ENCODE assay signal across 9 mouse cellular contexts in the genomic region with DNA sequence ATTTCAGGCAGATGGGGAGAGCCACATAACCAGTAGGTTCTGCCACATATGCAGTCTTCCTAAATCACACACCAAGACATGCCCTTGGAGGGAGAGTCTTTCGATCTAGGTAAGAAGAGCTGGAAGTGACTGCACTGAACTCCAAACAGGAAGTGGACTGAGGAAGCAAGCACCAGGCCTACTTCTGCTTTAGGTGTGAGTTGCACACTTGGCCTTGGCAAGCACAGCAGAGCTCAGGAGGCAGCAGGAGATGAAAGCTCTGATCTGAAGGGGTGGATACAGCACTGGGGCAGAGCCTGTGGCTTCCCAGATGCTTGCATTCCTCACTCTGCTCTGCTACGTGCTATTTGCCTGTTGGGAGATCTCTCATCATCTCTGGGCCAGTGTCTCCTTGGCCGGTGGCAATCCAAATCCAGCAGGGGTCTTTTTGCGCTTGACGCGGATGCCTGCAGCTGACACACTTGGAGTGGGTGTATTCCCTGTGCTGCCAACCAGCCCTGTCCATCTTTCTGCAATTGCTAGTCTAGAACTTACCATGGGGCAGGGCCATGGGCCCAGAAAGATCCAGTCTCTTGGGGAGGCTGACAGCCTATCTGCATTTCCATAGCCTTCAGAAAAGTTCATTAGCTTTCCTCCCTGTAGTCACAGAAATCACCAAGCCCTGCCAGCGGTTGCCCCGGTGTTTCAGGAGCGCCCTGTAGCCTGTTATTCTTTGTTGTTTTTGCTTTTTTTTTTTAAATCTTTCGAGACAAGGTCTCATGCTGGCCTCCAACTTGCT. TPM values are rescaled to one million over a fixed set of nuclear protein-coding genes. Genes with fewer than 3 reads are reported as not detected.
DNase-seq lines count a peak whose midpoint lies in the region; ATAC-seq lines count a peak whose summit lies in the region.
"Had no signal": no experiment of that assay in that cellular context is flagged by ENCODE, and none has a peak within 500 bp of the region (broad histone marks: within the 10 kb centered on the region; RNA-seq: fewer than 3 reads in every experiment).

No protein-coding gene starts in this region.

- H3K9me3 ChIP-seq in forebrain, embryonic 10.5 days = no peaks in the 10 kb centered on the region
- H3K9me3 ChIP-seq in forebrain, embryonic 12.5 days = no peaks in the 10 kb centered on the region
- H3K9me3 ChIP-seq in limb, embryonic 15.5 days = no peaks in the 10 kb centered on the region
- H3K9me3 ChIP-seq in stomach, embryonic 14.5 days (ENCODE audit: control insufficient read depth, low read depth, low read length) = no peaks in the 10 kb centered on the region
- H3K9me3 ChIP-seq in kidney, embryonic 14.5 days (ENCODE audit: control insufficient read depth, low read length) = no peaks in the 10 kb centered on the region
- no peaks in the 10 kb centered on the region for H3K9me3 ChIP-seq in forebrain, embryonic 13.5 days (replicated peaks)

- 81% methylated on average over 10 of the region's 10 CpGs for WGBS in forebrain, embryonic 10.5 days
- WGBS in forebrain, embryonic 12.5 days = 79% methylated on average over 10 of the region's 10 CpGs
- WGBS in limb, embryonic 15.5 days = 74% methylated on average over 10 of the region's 10 CpGs
- 77% methylated on average over 10 of the region's 10 CpGs for WGBS in stomach, embryonic 14.5 days
- WGBS in kidney, embryonic 14.5 days = 72% methylated on average over 10 of the region's 10 CpGs
- WGBS in forebrain, embryonic 13.5 days = 75% methylated on average over 10 of the region's 10 CpGs

- no peak overlapping the region for H3K4me3 ChIP-seq in forebrain, embryonic 10.5 days
- no peak overlapping the region for H3K4me3 ChIP-seq in forebrain, embryonic 12.5 days (replicated peaks)
- no peak overlapping the region for H3K4me3 ChIP-seq in limb, embryonic 15.5 days
- H3K4me3 ChIP-seq in stomach, embryonic 14.5 days (ENCODE audit: low read depth, low read length) = no peak overlapping the region
- no peak overlapping the region for H3K4me3 ChIP-seq in kidney, embryonic 14.5 days (ENCODE audit: low read length)
- H3K4me3 ChIP-seq in forebrain, embryonic 13.5 days = no peak overlapping the region

- H3K36me3 ChIP-seq in forebrain, embryonic 10.5 days (replicated peaks) = no peaks in the 10 kb centered on the region
- no peaks in the 10 kb centered on the region for H3K36me3 ChIP-seq in forebrain, embryonic 12.5 days (replicated peaks)
- no peaks in the 10 kb centered on the region for H3K36me3 ChIP-seq in limb, embryonic 15.5 days
- no peaks in the 10 kb centered on the region for H3K36me3 ChIP-seq in stomach, embryonic 14.5 days (ENCODE audit: control insufficient read depth, insufficient read depth, low read length)
- no peaks in the 10 kb centered on the region for H3K36me3 ChIP-seq in kidney, embryonic 14.5 days (ENCODE audit: control insufficient read depth, insufficient read depth, low read length)
- no peaks in the 10 kb centered on the region for H3K36me3 ChIP-seq in forebrain, embryonic 13.5 days (ENCODE audit: poor library complexity, severe bottlenecking)

- H3K27ac ChIP-seq in forebrain, embryonic 10.5 days = peak overlapping the region; percentile 25; the same call in 1 of the 2 replicates
- H3K27ac ChIP-seq in forebrain, embryonic 12.5 days = no peak overlapping the region
- peak overlapping the region; percentile 74 for H3K27ac ChIP-seq in limb, embryonic 15.5 days
- peak overlapping the region; percentile 23; the same call in 1 of the 2 replicates for H3K27ac ChIP-seq in stomach, embryonic 14.5 days (ENCODE audit: low read length)
- no peak overlapping the region for H3K27ac ChIP-seq in kidney, embryonic 14.5 days (ENCODE audit: low read depth, low read length)
- H3K27ac ChIP-seq in forebrain, embryonic 13.5 days = no peak overlapping the region

- peaks cover 45% of the 10 kb centered on the region for H3K4me1 ChIP-seq in forebrain, embryonic 10.5 days
- H3K4me1 ChIP-seq in forebrain, embryonic 12.5 days = peaks cover 18% of the 10 kb centered on the region
- H3K4me1 ChIP-seq in limb, embryonic 15.5 days = peaks cover 46% of the 10 kb centered on the region
- peaks cover 28% of the 10 kb centered on the region; the same call in 1 of the 2 replicates for H3K4me1 ChIP-seq in stomach, embryonic 14.5 days (ENCODE audit: control insufficient read depth, insufficient read depth, low read length)
- peaks cover 8% of the 10 kb centered on the region; the same call in 1 of the 2 replicates for H3K4me1 ChIP-seq in kidney, embryonic 14.5 days (ENCODE audit: control insufficient read depth, insufficient read depth, low read length)
- H3K4me1 ChIP-seq in forebrain, embryonic 13.5 days = peaks cover 19% of the 10 kb centered on the region

- no peak overlapping the region for H3K9ac ChIP-seq in forebrain, embryonic 12.5 days
- no peak overlapping the region for H3K9ac ChIP-seq in limb, embryonic 15.5 days
- H3K9ac ChIP-seq in stomach, embryonic 14.5 days (replicated peaks; ENCODE audit: low read depth, low read length) = no peak overlapping the region
- H3K9ac ChIP-seq in kidney, embryonic 14.5 days (ENCODE audit: low read depth, low read length) = no peak overlapping the region
- H3K9ac ChIP-seq in forebrain, embryonic 13.5 days = no peak overlapping the region

- no peaks in the 10 kb centered on the region for H3K27me3 ChIP-seq in forebrain, embryonic 10.5 days (ENCODE audit: poor library complexity, severe bottlenecking)
- no peaks in the 10 kb centered on the region for H3K27me3 ChIP-seq in forebrain, embryonic 12.5 days
- H3K27me3 ChIP-seq in limb, embryonic 15.5 days = no peaks in the 10 kb centered on the region
- H3K27me3 ChIP-seq in stomach, embryonic 14.5 days (ENCODE audit: control insufficient read depth, insufficient read depth, low read length) = no peaks in the 10 kb centered on the region
- H3K27me3 ChIP-seq in kidney, embryonic 14.5 days (ENCODE audit: control insufficient read depth, insufficient read depth, low read length) = no peaks in the 10 kb centered on the region
- H3K27me3 ChIP-seq in forebrain, embryonic 13.5 days = no peaks in the 10 kb centered on the region

- no peak for DNase-seq in forebrain, embryonic 10.5 days (ENCODE audit: extremely low spot score, low spot score)
- DNase-seq in ovary, postnatal 36 days (ENCODE audit: low spot score) = peak; percentile 37
- DNase-seq in ovary, postnatal 14 days (ENCODE audit: low spot score) = no peak

- no peak for ATAC-seq in forebrain, embryonic 12.5 days (ENCODE audit: low FRiP score)
- ATAC-seq in limb, embryonic 15.5 days (ENCODE audit: insufficient number of reproducible peaks, low FRiP score, low TSS enrichment, low read depth) = no peak
- ATAC-seq in stomach, embryonic 14.5 days (ENCODE audit: insufficient number of reproducible peaks, insufficient read depth, low FRiP score, low read depth) = no peak
- ATAC-seq in kidney, embryonic 14.5 days (ENCODE audit: low FRiP score, low TSS enrichment) = no peak
- ATAC-seq in forebrain, embryonic 13.5 days = no peak

- H3K4me2 ChIP-seq in forebrain, embryonic 12.5 days = no peak overlapping the region
- no peak overlapping the region for H3K4me2 ChIP-seq in limb, embryonic 15.5 days
- no peak overlapping the region for H3K4me2 ChIP-seq in stomach, embryonic 14.5 days (replicated peaks; ENCODE audit: low read depth, low read length)
- no peak overlapping the region for H3K4me2 ChIP-seq in kidney, embryonic 14.5 days (replicated peaks; ENCODE audit: low read depth, low read length)
- no peak overlapping the region for H3K4me2 ChIP-seq in forebrain, embryonic 13.5 days

RNA-seq across cellular contexts. Expression of a gene that starts 25.8 kb away (rescaled TPM):
- polyA plus RNA-seq in forebrain, embryonic 10.5 days (2016; fragmentation: Nextera tagmentation; extraction: Ambion mirVana) = not detected in 2 replicates
- 0.18 and 0.28 TPM in 2 replicates for polyA plus RNA-seq in forebrain, embryonic 12.5 days (2016; fragmentation: Nextera tagmentation; extraction: Ambion mirVana)
- polyA plus RNA-seq in limb, embryonic 15.5 days (2015; fragmentation: Nextera tagmentation; extraction: Ambion mirVana) = 0.35 and 0.76 TPM in 2 replicates
- polyA plus RNA-seq in stomach, embryonic 14.5 days (2014; fragmentation: Nextera tagmentation; extraction: Ambion mirVana) = not detected in 2 replicates
- polyA plus RNA-seq in kidney, embryonic 14.5 days (2014; fragmentation: Nextera tagmentation; extraction: Ambion mirVana) = not detected in 2 replicates
- 0.14 TPM in 1 of 2 replicates, not detected in the other for polyA plus RNA-seq in forebrain, embryonic 13.5 days (2015; fragmentation: Nextera tagmentation; extraction: Ambion mirVana)
- polyA plus RNA-seq: embryonic facial prominence, embryonic 11.5 days had no signal

RNA-seq across cellular contexts. Expression of a gene that starts 34.0 kb away (rescaled TPM):
- 11.1 and 11.9 TPM in 2 replicates for polyA plus RNA-seq in forebrain, embryonic 10.5 days (2016; fragmentation: Nextera tagmentation; extraction: Ambion mirVana)
- polyA plus RNA-seq in forebrain, embryonic 12.5 days (2016; fragmentation: Nextera tagmentation; extraction: Ambion mirVana) = 9.0 and 9.1 TPM in 2 replicates
- polyA plus RNA-seq in limb, embryonic 15.5 days (2015; fragmentation: Nextera tagmentation; extraction: Ambion mirVana) = 18.6 and 19.7 TPM in 2 replicates
- 17.2 and 21.2 TPM in 2 replicates for polyA plus RNA-seq in stomach, embryonic 14.5 days (2014; fragmentation: Nextera tagmentation; extraction: Ambion mirVana)
- polyA plus RNA-seq in kidney, embryonic 14.5 days (2014; fragmentation: Nextera tagmentation; extraction: Ambion mirVana) = 10.8 and 14.1 TPM in 2 replicates
- 4.9 and 5.5 TPM in 2 replicates for polyA plus RNA-seq in forebrain, embryonic 13.5 days (2015; fragmentation: Nextera tagmentation; extraction: Ambion mirVana)

RNA-seq across cellular contexts. Expression of a gene that starts 41.1 kb away (rescaled TPM):
- polyA plus RNA-seq in forebrain, embryonic 10.5 days (2016; fragmentation: Nextera tagmentation; extraction: Ambion mirVana) = 30.9 and 31.9 TPM in 2 replicates
- 28.8 and 33.7 TPM in 2 replicates for polyA plus RNA-seq in forebrain, embryonic 12.5 days (2016; fragmentation: Nextera tagmentation; extraction: Ambion mirVana)
- polyA plus RNA-seq in limb, embryonic 15.5 days (2015; fragmentation: Nextera tagmentation; extraction: Ambion mirVana) = 8.9 and 9.6 TPM in 2 replicates
- polyA plus RNA-seq in stomach, embryonic 14.5 days (2014; fragmentation: Nextera tagmentation; extraction: Ambion mirVana) = 9.9 and 11.0 TPM in 2 replicates
- 9.7 and 12.5 TPM in 2 replicates for polyA plus RNA-seq in kidney, embryonic 14.5 days (2014; fragmentation: Nextera tagmentation; extraction: Ambion mirVana)
- polyA plus RNA-seq in forebrain, embryonic 13.5 days (2015; fragmentation: Nextera tagmentation; extraction: Ambion mirVana) = 21.2 and 21.5 TPM in 2 replicates

Comparison
In these comparisons a context has a peak if more than half of its experiments do, and no peak if none do; other contexts are left out.
1. H3K27ac ChIP-seq: peak in forebrain, embryonic 10.5 days (single experiment), limb, embryonic 15.5 days (single experiment) and stomach, embryonic 14.5 days (single experiment); none in forebrain, embryonic 12.5 days (single experiment), kidney, embryonic 14.5 days (single experiment) and forebrain, embryonic 13.5 days (single experiment).